Mouse (Mus musculus) adrenal gland, adult 8-10 months (tissue): ENCODE data around the gene Pbx1. TPM values are rescaled to one million over a fixed set of nuclear protein-coding genes. Genes with fewer than 3 reads are reported as not detected.
"Not testable (repeated sequence)": the region's sequence is repeated elsewhere in the genome, so short reads cannot be mapped to it uniquely, and the experiment has no call there.

Experiments
- DNase-seq: peaks from one replicate; pipeline ENCODE4 v3.0.0; 2022
- total RNA-seq, 4 experiments: library from RNA; stranded (reverse); gene quantifications; 2 replicates each; pipeline ENCODE4 v1.2.4; 2022

Gene Pbx1
- total RNA-seq: 100 to 1,000 TPM; 152 to 211 (median 192) TPM

- DNase-seq: not testable (repeated sequence)
Measured at GRCm38 (mm10) chr1:168432232-168432280, at the start of gene Pbx1. TSS of gene Pbx1 (minus strand) at chr1:168432270.

- DNase-seq: no peak
Measured at GRCm38 (mm10) chr1:168479626-168480025, 47.6 kb upstream of the Pbx1 start.

- DNase-seq: no peak
Measured at GRCm38 (mm10) chr1:168478829-168479228, 46.8 kb upstream of the Pbx1 start.

GRCm38 (mm10) chr1:168476917-168477316 is 44.8 kb upstream of the Pbx1 start:
- no peak for DNase-seq

- DNase-seq: peak; percentile 42
Measured at GRCm38 (mm10) chr1:168476216-168476897, 44.3 kb upstream of the Pbx1 start.

- no peak for DNase-seq
Measured at GRCm38 (mm10) chr1:168475579-168476208, 43.6 kb upstream of the Pbx1 start.

- DNase-seq: no peak
Measured at GRCm38 (mm10) chr1:168473255-168474069, 41.4 kb upstream of the Pbx1 start.

- no peak for DNase-seq
Measured at GRCm38 (mm10) chr1:168472545-168473254, 40.6 kb upstream of the Pbx1 start.

- no peak for DNase-seq
Measured at GRCm38 (mm10) chr1:168459426-168459825, 27.4 kb upstream of the Pbx1 start.

GRCm38 (mm10) chr1:168457191-168457747 is 25.2 kb upstream of the Pbx1 start:
- no peak for DNase-seq

- no peak for DNase-seq
Measured at GRCm38 (mm10) chr1:168455178-168455577, 23.1 kb upstream of the Pbx1 start.

GRCm38 (mm10) chr1:168433671-168434070 is 1.6 kb upstream of the Pbx1 start:
- DNase-seq: no peak

- DNase-seq: peak; percentile 99
Measured at GRCm38 (mm10) chr1:168432281-168432725, 233 bp upstream of the Pbx1 start.

- peak; percentile 89 for DNase-seq
Measured at GRCm38 (mm10) chr1:168431711-168432231, 299 bp downstream of the Pbx1 start.

GRCm38 (mm10) chr1:168430868-168431710 is 981 bp downstream of the Pbx1 start:
- no peak for DNase-seq

GRCm38 (mm10) chr1:168429856-168430644 is 2.0 kb downstream of the Pbx1 start:
- DNase-seq: no peak

- DNase-seq: no peak
Measured at GRCm38 (mm10) chr1:168429406-168429805, 2.7 kb downstream of the Pbx1 start.

- DNase-seq: no peak
Measured at GRCm38 (mm10) chr1:168428255-168428654, 3.8 kb downstream of the Pbx1 start.

GRCm38 (mm10) chr1:168427596-168427995 is 4.5 kb downstream of the Pbx1 start:
- no peak for DNase-seq

- DNase-seq: no peak
Measured at GRCm38 (mm10) chr1:168426900-168427299, 5.2 kb downstream of the Pbx1 start.

- no peak for DNase-seq
Measured at GRCm38 (mm10) chr1:168426281-168426680, 5.8 kb downstream of the Pbx1 start.
